Mouse (Mus musculus) erythroblast, embryonic 14.5 days (primary cell): Measurements from ENCODE around the gene Hebp1.

ENCODE experiments used
- GATA1 ChIP-seq: IDR thresholded peaks from 2 replicates; pipeline ENCODE4 v1.6.1; 2012; ENCODE audit warnings: low read length, inconsistent platforms, mixed read lengths
- TAL1 ChIP-seq: IDR thresholded peaks from 3 replicates; pipeline ENCODE4 v1.6.1; 2012; ENCODE audit warnings: low read length, inconsistent platforms, mixed read lengths

- TF ChIP-seq GATA1, result no peak
- TF ChIP-seq TAL1, result no peak
Measured at GRCm38 (mm10) chr6:135166262-135166661, 31.6 kb downstream of the Hebp1 start.
